Mouse (Mus musculus) embryonic stem cell, embryonic (primary cell): Measurements from ENCODE around the gene Fgfr2.

Experiments used
- CTCF ChIA-PET, 4 experiments: fragments of 300-600 bp in 2 of 4; fragments of 350-600 bp in 2 of 4; sonication (Branson Sonifier 250); formaldehyde crosslinking; loops; one replicate each; lab custom pipeline; 2022; ENCODE audit warnings: inconsistent platforms in 2 of 4; lab: Charles Lee
- POLR2A ChIA-PET, 4 experiments: fragments of 300-600 bp in 2 of 4; fragments of 350-600 bp in 2 of 4; sonication (Branson Sonifier 250); formaldehyde crosslinking; loops; one replicate each; lab custom pipeline; 2022; ENCODE audit warnings: antibody characterized with exemption in 4 of 4, inconsistent platforms in 1 of 4; lab: Charles Lee

Gene Fgfr2

GRCm38 (mm10) chr7:132088606-132089005 lies 1034.5 kb downstream of the Fgfr2 start:
- ChIA-PET POLR2A (no interaction called here), CTCF (no interaction called here)

GRCm38 (mm10) chr7:132088181-132088580 lies 1035.0 kb downstream of the Fgfr2 start:
- ChIA-PET CTCF (no interaction called here), POLR2A (no interaction called here)

GRCm38 (mm10) chr7:132075825-132076224 lies 1047.3 kb downstream of the Fgfr2 start:
- CTCF ChIA-PET = no interaction called here
- POLR2A ChIA-PET = no interaction called here

- CTCF ChIA-PET = no interaction called here
These were observed 1048.6 kb downstream of the Fgfr2 start for GRCm38 (mm10) chr7:132074503-132074902.

GRCm38 (mm10) chr7:132070877-132071625 lies 1052.1 kb downstream of the Fgfr2 start:
- ChIA-PET POLR2A (interaction anchor here in 1 of 4 experiments (0.8 kb wide), 1 partner anchor 597 kb away, joined by 6 read pairs; no protein-coding TSS in a partner anchor), CTCF (interaction anchor here in 1 of 4 experiments (0.5 kb wide), 1 partner anchor 147 kb away, joined by 3 read pairs; no protein-coding TSS in a partner anchor)

More at GRCm38 (mm10) chr7:132074503-132074902, 1048.6 kb downstream of the Fgfr2 start:
- POLR2A ChIA-PET = no interaction called here

GRCm38 (mm10) chr7:132067951-132068350 lies 1055.2 kb downstream of the Fgfr2 start:
- CTCF ChIA-PET = no interaction called here
- POLR2A ChIA-PET = no interaction called here

- CTCF ChIA-PET = no interaction called here
- POLR2A ChIA-PET = no interaction called here
These were observed 1055.6 kb downstream of the Fgfr2 start for GRCm38 (mm10) chr7:132067511-132067910.

GRCm38 (mm10) chr7:132060116-132060515 lies 1063.0 kb downstream of the Fgfr2 start:
- CTCF ChIA-PET = interaction anchor here in 3 of 4 experiments (0.6 to 1.0 kb wide), 3 partner anchors 178 to 886 kb away, joined by 3 to 4 read pairs (median 4); no protein-coding TSS in a partner anchor
- POLR2A ChIA-PET = no interaction called here

GRCm38 (mm10) chr7:132056565-132056964 lies 1066.6 kb downstream of the Fgfr2 start:
- POLR2A ChIA-PET = interaction anchor here in 1 of 4 experiments (0.9 kb wide), 1 partner anchor 13 kb away, joined by 3 read pairs; no protein-coding TSS in a partner anchor
- CTCF ChIA-PET = interaction anchor here in 1 of 4 experiments (0.6 kb wide), 1 partner anchor 185 kb away, joined by 6 read pairs; no protein-coding TSS in a partner anchor

GRCm38 (mm10) chr7:132046662-132047061 lies 1076.5 kb downstream of the Fgfr2 start:
- POLR2A ChIA-PET = no interaction called here
- CTCF ChIA-PET = no interaction called here

- POLR2A ChIA-PET = no interaction called here
- CTCF ChIA-PET = no interaction called here
These were observed 1091.1 kb downstream of the Fgfr2 start for GRCm38 (mm10) chr7:132031940-132032531.

- ChIA-PET CTCF (no interaction called here), POLR2A (interaction anchor here in 1 of 4 experiments (1.0 kb wide), 1 partner anchor 153 kb away, joined by 3 read pairs; no protein-coding TSS in a partner anchor)
These were observed 1096.5 kb downstream of the Fgfr2 start for GRCm38 (mm10) chr7:132026671-132027070.

GRCm38 (mm10) chr7:132025591-132025990 lies 1097.6 kb downstream of the Fgfr2 start:
- CTCF ChIA-PET = no interaction called here

GRCm38 (mm10) chr7:132015933-132016332 lies 1107.2 kb downstream of the Fgfr2 start:
- CTCF ChIA-PET = no interaction called here

More at GRCm38 (mm10) chr7:132025591-132025990, 1097.6 kb downstream of the Fgfr2 start:
- POLR2A ChIA-PET = interaction anchor here in 2 of 4 experiments (0.5 to 1.2 kb wide), 2 partner anchors 16 to 154 kb away, joined by 3 read pairs; no protein-coding TSS in a partner anchor

GRCm38 (mm10) chr7:132015193-132015592 lies 1108.0 kb downstream of the Fgfr2 start:
- ChIA-PET CTCF (no interaction called here), POLR2A (no interaction called here)

More at GRCm38 (mm10) chr7:132015933-132016332, 1107.2 kb downstream of the Fgfr2 start:
- POLR2A ChIA-PET = no interaction called here

GRCm38 (mm10) chr7:132013970-132014369 lies 1109.2 kb downstream of the Fgfr2 start:
- CTCF ChIA-PET = no interaction called here
- POLR2A ChIA-PET = no interaction called here

GRCm38 (mm10) chr7:132012969-132013679 lies 1110.0 kb downstream of the Fgfr2 start:
- CTCF ChIA-PET = interaction anchor here in 1 of 4 experiments (0.6 kb wide), 1 partner anchor 10 kb away, joined by 4 read pairs; no protein-coding TSS in a partner anchor
- POLR2A ChIA-PET = no interaction called here

- ChIA-PET POLR2A (interaction anchor here in 1 of 4 experiments (1.5 kb wide), 1 partner anchor 17 kb away, joined by 3 read pairs; no protein-coding TSS in a partner anchor), CTCF (no interaction called here)
These were observed 1114.1 kb downstream of the Fgfr2 start for GRCm38 (mm10) chr7:132009002-132009401.
